Mouse (Mus musculus): Measurements from ENCODE around the gene Lmbr1l. TPM values are rescaled to one million over a fixed set of nuclear protein-coding genes. Genes with fewer than 3 reads are reported as not detected.
"Not testable (repeated sequence)": the region's sequence is repeated elsewhere in the genome, so short reads cannot be mapped to it uniquely, and the experiment has no call there.

Lmbr1l gene
- polyA plus RNA-seq, 1 experiment, result 0.37 TPM

- Histone ChIP-seq H3K9me3 (ENCODE audit: control insufficient read depth, low read length) (peaks cover 6% of the 10 kb centered on the region), H3K36me3 (ENCODE audit: control insufficient read depth) (peaks cover 26% of the 10 kb centered on the region), H3K4me1 (ENCODE audit: control insufficient read depth) (peaks cover 23% of the 10 kb centered on the region), H3K27me3 (ENCODE audit: control insufficient read depth) (no peaks in the 10 kb centered on the region; the same call in 1 of the 2 replicates), H3K4me3 (replicated peaks) (no peak overlapping the region)
- TF ChIP-seq TAL1 (IDR thresholded peaks at IDR 0.05; ENCODE audit: low read length), result no peak
- no peak for TF ChIP-seq GATA1 (IDR thresholded peaks at IDR 0.05; ENCODE audit: low read length)
These were observed 9.5 kb upstream of the Lmbr1l start for GRCm38 (mm10) chr15:98927566-98927965.

DNA sequence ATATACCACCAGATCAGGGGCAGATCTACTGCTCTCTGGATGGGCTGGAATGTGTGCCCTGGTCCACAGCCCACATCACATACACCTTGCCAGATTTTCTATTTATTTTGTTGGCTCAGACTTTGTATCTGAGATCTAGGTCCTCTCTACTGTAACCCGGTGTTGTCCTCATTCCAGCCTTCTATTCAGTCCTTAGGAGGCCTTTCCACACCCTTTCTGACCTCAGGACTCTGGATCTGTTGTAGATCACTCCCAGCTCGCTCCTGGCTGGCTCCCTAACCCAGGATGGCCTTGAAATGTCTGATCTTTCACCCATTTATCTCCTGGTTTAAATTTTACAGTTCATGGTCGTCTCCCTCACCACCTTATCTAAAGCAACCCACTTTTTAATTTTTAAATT lies 6.7 kb upstream of the Lmbr1l start:
- H3K4me3 ChIP-seq (replicated peaks), result no peak overlapping the region
- H3K4me1 ChIP-seq (ENCODE audit: control insufficient read depth), result peaks cover 11% of the 10 kb centered on the region
- TF ChIP-seq TAL1 (IDR thresholded peaks at IDR 0.05; ENCODE audit: low read length) (no peak), GATA1 (IDR thresholded peaks at IDR 0.05; ENCODE audit: low read length) (no peak)
- H3K9me3 ChIP-seq (ENCODE audit: control insufficient read depth, low read length), result peaks cover 6% of the 10 kb centered on the region
- no peaks in the 10 kb centered on the region; the same call in 1 of the 2 replicates for H3K27me3 ChIP-seq (ENCODE audit: control insufficient read depth)
- peaks cover 2% of the 10 kb centered on the region; the same call in 1 of the 2 replicates for H3K36me3 ChIP-seq (ENCODE audit: control insufficient read depth)

DNA sequence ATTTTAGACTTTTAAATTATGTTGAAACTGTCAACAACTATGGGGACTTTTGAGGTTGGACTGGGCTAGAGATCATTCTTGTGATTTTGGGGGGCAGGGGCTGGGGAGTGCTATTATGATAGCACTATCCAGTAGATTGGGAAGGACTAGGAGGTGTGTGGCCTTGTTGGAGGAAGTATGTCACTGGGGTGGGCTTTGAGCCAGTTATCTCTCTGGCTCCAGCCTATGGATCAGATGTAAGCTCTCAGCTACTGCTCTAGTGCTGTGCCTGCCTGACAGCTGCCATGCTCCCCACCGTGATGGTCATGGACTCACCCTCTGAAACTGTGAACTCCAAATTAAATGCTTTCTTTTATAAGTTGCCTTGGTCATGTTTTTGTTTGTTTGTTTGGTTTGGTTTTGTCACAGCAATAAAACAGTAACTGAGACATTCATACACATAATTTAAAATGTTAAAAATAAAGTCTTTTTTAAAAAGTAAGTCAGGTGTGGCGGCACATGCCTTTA lies 5.1 kb upstream of the Lmbr1l start:
- H3K27me3 ChIP-seq (ENCODE audit: control insufficient read depth), result no peaks in the 10 kb centered on the region
- peaks cover 6% of the 10 kb centered on the region for H3K9me3 ChIP-seq (ENCODE audit: control insufficient read depth, low read length)
- no peaks in the 10 kb centered on the region; the same call in 1 of the 2 replicates for H3K36me3 ChIP-seq (ENCODE audit: control insufficient read depth)
- H3K4me3 ChIP-seq (replicated peaks), result no peak overlapping the region
- no peak for TF ChIP-seq GATA1 (IDR thresholded peaks at IDR 0.05; ENCODE audit: low read length)
- no peak for TF ChIP-seq TAL1 (IDR thresholded peaks at IDR 0.05; ENCODE audit: low read length)
- peaks cover 14% of the 10 kb centered on the region for H3K4me1 ChIP-seq (ENCODE audit: control insufficient read depth)

GRCm38 (mm10) chr15:98922581-98922980 lies 4.5 kb upstream of the Lmbr1l start:
- H3K4me1 ChIP-seq (ENCODE audit: control insufficient read depth), result peaks cover 13% of the 10 kb centered on the region
- no peaks in the 10 kb centered on the region for H3K27me3 ChIP-seq (ENCODE audit: control insufficient read depth)
- no peaks in the 10 kb centered on the region; the same call in 1 of the 2 replicates for H3K36me3 ChIP-seq (ENCODE audit: control insufficient read depth)
- peaks cover 6% of the 10 kb centered on the region for H3K9me3 ChIP-seq (ENCODE audit: control insufficient read depth, low read length)
- TF ChIP-seq TAL1 (IDR thresholded peaks at IDR 0.05; ENCODE audit: low read length) (no peak), GATA1 (IDR thresholded peaks at IDR 0.05; ENCODE audit: low read length) (no peak)
- no peak overlapping the region for H3K4me3 ChIP-seq (replicated peaks)

GRCm38 (mm10) chr15:98921510-98921909 lies 3.5 kb upstream of the Lmbr1l start:
- TF ChIP-seq GATA1 (IDR thresholded peaks at IDR 0.05; ENCODE audit: low read length), result no peak
- Histone ChIP-seq H3K27me3 (ENCODE audit: control insufficient read depth) (peaks cover 3% of the 10 kb centered on the region), H3K4me1 (ENCODE audit: control insufficient read depth) (peaks cover 23% of the 10 kb centered on the region), H3K36me3 (ENCODE audit: control insufficient read depth) (no peaks in the 10 kb centered on the region; the same call in 1 of the 2 replicates), H3K9me3 (ENCODE audit: control insufficient read depth, low read length) (peaks cover 6% of the 10 kb centered on the region), H3K4me3 (replicated peaks) (no peak overlapping the region)

GRCm38 (mm10) chr15:98918499-98918895 lies 466 bp upstream of the Lmbr1l start:
- H3K4me1 ChIP-seq (ENCODE audit: control insufficient read depth), result peaks cover 32% of the 10 kb centered on the region

GRCm38 (mm10) chr15:98917091-98917490 lies 940 bp downstream of the Lmbr1l start:
- Histone ChIP-seq H3K36me3 (ENCODE audit: control insufficient read depth) (peaks cover 8% of the 10 kb centered on the region), H3K9me3 (ENCODE audit: control insufficient read depth, low read length) (no peaks in the 10 kb centered on the region), H3K27me3 (ENCODE audit: control insufficient read depth) (peaks cover 6% of the 10 kb centered on the region), H3K4me1 (ENCODE audit: control insufficient read depth) (peaks cover 30% of the 10 kb centered on the region), H3K4me3 (replicated peaks) (peak overlapping the region; percentile 97)
- no peak for TF ChIP-seq TAL1 (IDR thresholded peaks at IDR 0.05; ENCODE audit: low read length)
- no peak for TF ChIP-seq GATA1 (IDR thresholded peaks at IDR 0.05; ENCODE audit: low read length)

More at GRCm38 (mm10) chr15:98918499-98918895, 466 bp upstream of the Lmbr1l start:
- not testable (repeated sequence) for H3K27me3 ChIP-seq (ENCODE audit: control insufficient read depth); H3K36me3 ChIP-seq (ENCODE audit: control insufficient read depth); H3K9me3 ChIP-seq (ENCODE audit: control insufficient read depth, low read length)
- peak overlapping the region; percentile 97 for H3K4me3 ChIP-seq (replicated peaks)

- H3K36me3 ChIP-seq (ENCODE audit: control insufficient read depth), result peaks cover 17% of the 10 kb centered on the region
- peak overlapping the region; percentile 6 for H3K4me3 ChIP-seq (replicated peaks)
- TF ChIP-seq TAL1 (IDR thresholded peaks at IDR 0.05; ENCODE audit: low read length) (no peak), GATA1 (IDR thresholded peaks at IDR 0.05; ENCODE audit: low read length) (no peak)
These were observed 2.0 kb downstream of the Lmbr1l start for GRCm38 (mm10) chr15:98916016-98916415.

DNA sequence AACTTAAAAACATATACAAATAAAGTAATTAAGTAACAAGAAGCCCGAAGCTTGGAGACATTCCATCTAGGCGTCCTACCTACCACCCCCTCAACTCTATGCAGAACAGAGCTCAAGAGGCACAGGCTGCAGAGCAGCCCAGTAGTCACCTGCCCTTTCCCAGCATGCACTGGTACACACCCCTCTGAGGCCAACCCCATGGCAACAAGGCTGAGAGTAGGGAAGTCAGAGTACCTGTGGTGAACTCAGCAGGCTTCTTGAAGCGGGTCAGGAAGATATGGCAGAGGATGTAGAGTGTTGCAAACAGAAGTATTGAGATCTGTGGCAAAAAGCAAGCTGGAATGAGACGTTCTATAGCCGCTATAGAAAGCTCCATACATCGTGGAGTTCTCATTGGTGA lies 3.1 kb downstream of the Lmbr1l start:
- Histone ChIP-seq H3K27me3 (ENCODE audit: control insufficient read depth) (peaks cover 6% of the 10 kb centered on the region), H3K4me1 (ENCODE audit: control insufficient read depth) (peaks cover 28% of the 10 kb centered on the region), H3K36me3 (ENCODE audit: control insufficient read depth) (peaks cover 17% of the 10 kb centered on the region), H3K9me3 (ENCODE audit: control insufficient read depth, low read length) (no peaks in the 10 kb centered on the region), H3K4me3 (replicated peaks) (no peak overlapping the region)
- TF ChIP-seq GATA1 (IDR thresholded peaks at IDR 0.05; ENCODE audit: low read length) (no peak), TAL1 (IDR thresholded peaks at IDR 0.05; ENCODE audit: low read length) (no peak)

More at GRCm38 (mm10) chr15:98916016-98916415, 2.0 kb downstream of the Lmbr1l start:
- no peaks in the 10 kb centered on the region for H3K9me3 ChIP-seq (ENCODE audit: control insufficient read depth, low read length)
- H3K4me1 ChIP-seq (ENCODE audit: control insufficient read depth), result peaks cover 28% of the 10 kb centered on the region
- H3K27me3 ChIP-seq (ENCODE audit: control insufficient read depth), result peaks cover 6% of the 10 kb centered on the region

GRCm38 (mm10) chr15:98904692-98905091 lies 13.3 kb downstream of the Lmbr1l start:
- Histone ChIP-seq H3K36me3 (ENCODE audit: control insufficient read depth) (peaks cover 17% of the 10 kb centered on the region), H3K4me1 (ENCODE audit: control insufficient read depth) (peaks cover 6% of the 10 kb centered on the region), H3K9me3 (ENCODE audit: control insufficient read depth, low read length) (no peaks in the 10 kb centered on the region), H3K4me3 (replicated peaks) (no peak overlapping the region), H3K27me3 (ENCODE audit: control insufficient read depth) (peaks cover 15% of the 10 kb centered on the region)
- no peak for TF ChIP-seq TAL1 (IDR thresholded peaks at IDR 0.05; ENCODE audit: low read length)
- peak; percentile 7; the same call in 1 of the 2 replicates for TF ChIP-seq GATA1 (IDR thresholded peaks at IDR 0.05; ENCODE audit: low read length)
